Mouse (Mus musculus): ENCODE results near the gene Gcsam. TPM values are rescaled to one million over a fixed set of nuclear protein-coding genes. Genes with fewer than 3 reads are reported as not detected.

The Gcsam gene
- total and polyA plus RNA-seq, 3 experiments = not detected

DNA sequence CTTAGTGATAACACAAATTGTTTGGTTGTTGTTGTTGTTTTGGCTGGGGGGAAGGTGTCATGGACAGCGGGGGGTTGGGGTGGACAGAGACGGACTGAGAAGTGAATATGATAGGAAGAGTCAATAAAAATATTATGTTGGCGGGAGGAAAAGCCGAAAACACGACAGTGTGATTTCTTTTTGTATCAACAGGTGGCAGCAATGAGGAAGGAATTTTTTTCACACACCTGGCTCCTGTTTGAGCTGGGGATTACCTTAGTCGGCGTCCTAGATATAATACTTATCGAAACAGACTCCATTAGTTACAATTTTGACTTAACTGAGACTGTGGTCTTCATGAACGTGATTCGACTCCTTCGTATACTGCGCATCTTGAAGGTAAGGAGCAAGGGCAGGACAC, 30.3 kb upstream of the Gcsam start:
- Histone ChIP-seq H3K79me2 (replicated peaks; ENCODE audit: control insufficient read depth, extremely low read depth, insufficient read depth, poor library complexity, severe bottlenecking) (no peaks in the 10 kb centered on the region), H3K27ac (ENCODE audit: insufficient read depth, low read depth) (no peak overlapping the region), H3K9me3 (replicated peaks; ENCODE audit: low read length) (no peaks in the 10 kb centered on the region), H3K36me3 (replicated peaks in 1 of 2; ENCODE audit: control insufficient read depth in 1 of 2, insufficient read depth in 1 of 2, low read length in 1 of 2) (no peaks in the 10 kb centered on the region), H3K4me1 (ENCODE audit: control insufficient read depth in 1 of 2, insufficient read depth in 2 of 2) (peaks cover 0 to 2% of the 10 kb centered on the region in 2 experiments; a peak in 1 of 4 replicates), H3K4me3 (replicated peaks in 1 of 3; ENCODE audit: low read depth in 2 of 3, low read length in 2 of 3, poor library complexity in 1 of 3) (no peak overlapping the region), H3K9ac (ENCODE audit: insufficient read depth, low read depth) (no peak overlapping the region), H3K4me2 (ENCODE audit: insufficient read depth, low read depth, poor library complexity, severe bottlenecking) (0 out of 2 replicates have a peak overlapping the region, but pooled peaks have one; percentile 8), H3K27me3 (replicated peaks) (no peaks in the 10 kb centered on the region)
- DNase-seq (ENCODE audit: extremely low read depth) = no peak
- dilution Hi-C loops (cut with MboI; ENCODE audit: extremely low pct_ligation_motif_present, extremely low pct_unique_long_range_greater_than_20kb, low sequenced_read_pairs) = no loop called here
- in situ Hi-C loops (cut with MboI; ENCODE audit: low pct_ligation_motif_present, low pct_unique_long_range_greater_than_20kb, low sequenced_read_pairs) = loop anchor here (10.0 kb wide), 1 partner anchor 55 kb away; no protein-coding TSS in a partner anchor
- peak in 1 of 2 experiments; percentile 60; a peak in 2 of 4 replicates for TF ChIP-seq CTCF (conservative IDR thresholded peaks at IDR 0.05 in 1 of 2, IDR thresholded peaks at IDR 0.05 in 1 of 2; ENCODE audit: low read depth in 2 of 2, low read length in 2 of 2)
- TF ChIP-seq TBP (conservative IDR thresholded peaks at IDR 0.05; ENCODE audit: low read depth, low read length) = no peak
- no peak for TF ChIP-seq ZC3H11A (IDR thresholded peaks at IDR 0.05; ENCODE audit: low read depth, low read length)
- no peak for TF ChIP-seq JUN (IDR thresholded peaks at IDR 0.05; ENCODE audit: insufficient read depth, low read depth, low read length)
- TF ChIP-seq KAT2A (IDR thresholded peaks at IDR 0.05; ENCODE audit: insufficient replicate concordance, low read length) = no peak
- peak; percentile 85 for TF ChIP-seq ZNF384 (IDR thresholded peaks at IDR 0.05; ENCODE audit: low read depth, low read length)
- TF ChIP-seq ELF1 (IDR thresholded peaks at IDR 0.05; ENCODE audit: low read depth, low read length) = no peak
- peak; percentile 24 for TF ChIP-seq RAD21 (IDR thresholded peaks at IDR 0.05; ENCODE audit: low read depth, low read length)
- TF ChIP-seq SMC3 (IDR thresholded peaks at IDR 0.05; ENCODE audit: low read depth, low read length) = peak; percentile 32; the same call in 1 of the 2 replicates
- no peak for TF ChIP-seq NELFE (IDR thresholded peaks at IDR 0.05; ENCODE audit: low read depth, low read length)

DNA sequence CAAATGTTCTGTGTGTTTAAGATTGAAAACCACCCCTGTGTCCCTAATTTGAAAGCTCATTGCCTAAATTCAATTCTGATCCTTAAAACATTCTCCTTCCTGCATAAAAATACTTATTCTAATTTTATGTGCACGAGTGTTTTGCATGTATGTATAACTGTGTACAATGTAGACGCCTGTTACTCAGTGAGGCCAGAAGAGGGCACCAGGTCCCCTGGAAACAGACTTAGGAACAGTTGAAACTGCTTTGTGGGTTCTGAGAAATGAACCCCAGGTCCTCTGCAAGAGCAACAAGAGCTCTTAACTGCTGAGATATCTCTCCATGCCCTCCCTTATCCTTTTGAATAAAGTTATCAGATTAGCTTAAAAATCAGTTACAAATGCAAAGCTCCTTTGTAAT, 27.7 kb upstream of the Gcsam start:
- peak; percentile 52 for DNase-seq (ENCODE audit: extremely low read depth)
- dilution Hi-C loops (cut with MboI; ENCODE audit: extremely low pct_ligation_motif_present, extremely low pct_unique_long_range_greater_than_20kb, low sequenced_read_pairs) = no loop called here
- in situ Hi-C loops (cut with MboI; ENCODE audit: low pct_ligation_motif_present, low pct_unique_long_range_greater_than_20kb, low sequenced_read_pairs) = loop anchor here (10.0 kb wide), 1 partner anchor 52 kb away; no protein-coding TSS in a partner anchor

More for the DNA sequence above, 27.7 kb upstream of the Gcsam start:
- Histone ChIP-seq H3K9ac (ENCODE audit: insufficient read depth, low read depth) (no peak overlapping the region), H3K4me3 (replicated peaks in 1 of 3; ENCODE audit: low read depth in 2 of 3, low read length in 2 of 3, poor library complexity in 1 of 3) (no peak overlapping the region), H3K9me3 (replicated peaks; ENCODE audit: low read length) (no peaks in the 10 kb centered on the region), H3K36me3 (replicated peaks in 1 of 2; ENCODE audit: control insufficient read depth in 1 of 2, insufficient read depth in 1 of 2, low read length in 1 of 2) (no peaks in the 10 kb centered on the region), H3K4me1 (ENCODE audit: control insufficient read depth in 1 of 2, insufficient read depth in 2 of 2) (peaks cover 0 to 7% of the 10 kb centered on the region in 2 experiments; a peak in 2 of 4 replicates), H3K27ac (ENCODE audit: insufficient read depth, low read depth) (no peak overlapping the region), H3K4me2 (ENCODE audit: insufficient read depth, low read depth, poor library complexity, severe bottlenecking) (no peak overlapping the region), H3K79me2 (replicated peaks; ENCODE audit: control insufficient read depth, extremely low read depth, insufficient read depth, poor library complexity, severe bottlenecking) (no peaks in the 10 kb centered on the region), H3K27me3 (replicated peaks) (no peaks in the 10 kb centered on the region)
- TF ChIP-seq MAX (IDR thresholded peaks at IDR 0.05; ENCODE audit: low read length) (no peak), USF2 (conservative IDR thresholded peaks at IDR 0.05; ENCODE audit: low read depth, low read length) (no peak), EP300 (IDR thresholded peaks at IDR 0.05; ENCODE audit: low read length) (no peak), CHD1 (IDR thresholded peaks at IDR 0.05; ENCODE audit: low read depth, low read length) (no peak), MAFK (IDR thresholded peaks at IDR 0.05; ENCODE audit: insufficient replicate concordance, low read length) (no peak), RCOR1 (conservative IDR thresholded peaks at IDR 0.05; ENCODE audit: low read depth, low read length) (no peak), MYC (IDR thresholded peaks at IDR 0.05; ENCODE audit: low read depth, low read length) (no peak), SMC3 (IDR thresholded peaks at IDR 0.05; ENCODE audit: low read depth, low read length) (peak; percentile 76), ZC3H11A (IDR thresholded peaks at IDR 0.05; ENCODE audit: low read depth, low read length) (peak; percentile 41), BHLHE40 (IDR thresholded peaks at IDR 0.05; ENCODE audit: low read depth, low read length) (0 out of 2 replicates have a peak, but pooled peaks have one; percentile 5), CTCF (conservative IDR thresholded peaks at IDR 0.05 in 1 of 2, IDR thresholded peaks at IDR 0.05 in 1 of 2; ENCODE audit: low read depth in 2 of 2, low read length in 2 of 2) (peak; percentile 54 to 80), TCF12 (IDR thresholded peaks at IDR 0.05; ENCODE audit: low read depth, low read length) (no peak), ZKSCAN1 (IDR thresholded peaks at IDR 0.05; ENCODE audit: borderline replicate concordance, low read depth, low read length) (no peak), ELF1 (IDR thresholded peaks at IDR 0.05; ENCODE audit: low read depth, low read length) (no peak), POLR2A (IDR thresholded peaks at IDR 0.05; ENCODE audit: low read depth, low read length) (no peak), RAD21 (IDR thresholded peaks at IDR 0.05; ENCODE audit: low read depth, low read length) (peak; percentile 74), ETS1 (conservative IDR thresholded peaks at IDR 0.05; ENCODE audit: low read depth, low read length) (no peak)
